Mouse (Mus musculus) embryonic fibroblast, embryonic 13.5 days (primary cell): ENCODE measurements around the gene Anks6.

Experiments
- CTCF ChIP-seq: IDR thresholded peaks from 2 replicates; pipeline ENCODE4 v1.5.1; 2011; ENCODE audit warnings: mild to moderate bottlenecking, control low read depth, low read length, moderate library complexity, borderline replicate concordance; ENCODE audit not compliant: insufficient read depth
- POLR2A ChIP-seq: IDR thresholded peaks from 2 replicates; pipeline ENCODE4 v1.6.1; 2011; ENCODE audit warnings: low read depth, mild to moderate bottlenecking, control low read depth, low read length, moderate library complexity

GRCm38 (mm10) chr4:47000626-47001395, 56.4 kb downstream of the Anks6 start:
- TF ChIP-seq CTCF (no peak), POLR2A (no peak)
